Mouse (Mus musculus) megakaryocyte, adult 5-6 weeks (primary cell): ENCODE data around the gene Padi1. TPM values are rescaled to one million over a fixed set of nuclear protein-coding genes. Genes with fewer than 3 reads are reported as not detected.

Experiments
- ATAC-seq: 2 replicates; pipeline ENCODE4 v1.8.0; 2016; ENCODE audit warnings: mild to moderate bottlenecking, inconsistent platforms; ENCODE audit not compliant: poor library complexity, severe bottlenecking
- total RNA-seq, 2 experiments: library from RNA; stranded (forward) in 1 of 2; stranded (reverse) in 1 of 2; fragments of 153-499, 151-499 nt in 1 of 2; fragments of 221-1000, 200-1000 nt in 1 of 2; gene quantifications; 2 replicates each; pipeline versions ENCODE4 v1.2.3 to v1.2.4; 2015 to 2017

Gene Padi1
- total RNA-seq, 2 experiments from 2014 or later, result not detected

GRCm38 (mm10) chr4:140827237-140827636 lies 18.3 kb downstream of the Padi1 start:
- peak; percentile 21; the same call in 1 of the 2 replicates for ATAC-seq

DNA sequence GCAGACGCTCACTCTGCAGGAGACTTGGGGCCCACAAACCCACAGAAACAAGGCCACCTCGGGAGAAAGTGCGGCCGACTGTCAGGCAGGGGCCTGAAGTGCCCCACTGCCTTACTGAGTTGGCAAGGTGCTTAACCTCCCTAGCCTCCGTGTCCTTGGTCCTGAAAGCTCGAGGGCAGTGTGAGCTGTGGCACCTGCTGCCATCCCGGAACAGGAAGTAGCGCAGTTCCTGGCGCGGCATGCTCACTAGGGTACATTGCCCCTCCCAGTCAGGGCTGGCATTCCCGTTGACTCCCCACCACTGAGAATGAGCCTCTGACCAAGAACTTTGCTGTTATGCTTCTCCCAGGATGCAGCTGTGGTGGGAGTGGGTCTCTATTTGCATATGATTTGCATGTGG lies 19.6 kb downstream of the Padi1 start:
- ATAC-seq, result 0 out of 2 replicates have a peak, but pooled peaks have one; percentile 30

DNA sequence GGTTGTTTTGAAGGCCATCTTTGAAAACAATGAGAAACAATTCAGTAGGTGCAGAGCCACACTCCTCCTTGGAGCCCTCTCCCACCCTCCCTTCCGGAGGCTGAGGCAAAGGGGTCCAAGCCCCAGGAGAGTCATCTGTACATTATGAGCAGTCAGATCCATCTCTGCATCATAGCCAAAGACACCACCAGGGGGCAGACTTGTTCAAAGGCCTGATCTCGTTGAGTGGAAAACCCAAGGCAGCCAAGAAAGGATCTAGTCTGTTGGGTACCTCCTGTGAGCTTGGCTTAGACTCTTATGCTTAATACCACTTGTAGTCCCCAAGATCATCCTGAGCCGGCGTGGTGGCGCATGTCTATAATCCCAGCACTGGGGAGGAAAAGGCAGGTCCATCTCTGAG lies 23.6 kb downstream of the Padi1 start:
- ATAC-seq, result peak; percentile 49

- ATAC-seq, result no peak
Measured at GRCm38 (mm10) chr4:140817413-140817812, 28.2 kb downstream of the Padi1 start.

DNA sequence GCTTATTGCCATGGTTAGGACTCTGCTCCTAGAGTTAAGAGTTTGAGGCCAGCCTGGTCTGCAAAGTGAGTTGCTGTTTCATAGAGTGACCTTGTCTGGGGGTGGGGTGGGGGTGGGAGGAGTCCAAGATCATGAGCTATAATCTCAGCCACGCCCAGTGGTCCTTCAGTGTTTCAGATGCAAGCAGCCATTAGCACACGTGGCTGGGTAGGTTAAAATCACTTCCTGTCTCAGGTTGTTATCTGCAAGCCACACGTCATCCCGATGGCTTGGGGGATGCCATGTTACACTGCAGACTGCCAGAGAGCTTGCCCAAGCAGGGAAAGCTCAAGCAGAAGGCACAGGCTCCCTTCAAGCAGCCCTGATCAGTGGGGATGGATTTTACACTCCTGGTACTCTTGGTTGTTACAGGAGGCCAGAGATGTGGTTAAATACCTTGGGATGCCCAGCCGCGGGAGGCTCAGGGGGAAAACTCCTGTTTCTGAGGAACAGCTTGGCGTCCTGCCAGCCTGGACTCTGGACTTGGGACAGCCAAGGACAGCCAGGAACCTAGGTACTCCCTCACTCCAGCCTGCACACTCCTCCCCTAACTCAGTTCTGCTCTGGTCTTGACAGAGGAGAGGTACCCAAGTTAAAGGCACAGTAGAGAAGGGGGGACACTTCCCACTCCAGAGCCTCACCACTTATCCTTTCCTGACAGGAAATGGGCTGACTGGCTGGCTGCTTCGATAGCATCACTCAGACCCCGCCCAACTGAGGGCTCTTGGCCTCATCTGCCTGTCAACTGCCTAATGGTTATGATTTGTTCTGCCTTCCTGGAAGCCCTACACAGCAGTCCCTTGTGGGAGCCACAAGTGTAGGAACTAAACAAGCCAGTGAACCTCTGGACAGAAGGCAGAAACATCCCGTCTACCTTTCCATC lies 29.3 kb downstream of the Padi1 start:
- ATAC-seq, result no peak; the same call in 1 of the 2 replicates

GRCm38 (mm10) chr4:140815496-140815895 lies 30.1 kb downstream of the Padi1 start:
- no peak for ATAC-seq

- ATAC-seq, result peak; percentile 77
Measured at GRCm38 (mm10) chr4:140814241-140815225, 31.0 kb downstream of the Padi1 start.

- ATAC-seq, result no peak
Measured at GRCm38 (mm10) chr4:140813358-140814185, 32.0 kb downstream of the Padi1 start.

DNA sequence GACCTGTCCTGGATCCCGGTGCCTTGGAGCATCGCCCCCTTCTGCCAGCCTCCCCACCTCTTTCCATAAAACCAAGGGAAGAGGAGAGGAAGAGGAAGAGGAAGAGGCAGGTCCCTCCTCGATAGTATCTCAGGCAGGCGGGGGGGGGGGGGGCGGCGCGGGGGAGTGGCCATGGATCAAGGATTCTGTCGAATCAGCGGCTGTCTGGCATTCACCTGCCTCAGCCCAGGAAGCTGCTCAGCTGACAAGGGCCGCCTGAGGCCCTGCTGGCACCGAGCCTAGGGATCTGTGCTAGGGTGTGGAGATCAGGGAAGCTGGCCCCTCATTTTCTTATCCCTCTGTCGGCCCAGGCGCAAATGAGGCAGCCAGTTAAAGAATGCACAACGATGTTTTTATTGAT lies 33.0 kb downstream of the Padi1 start:
- ATAC-seq, result no peak

GRCm38 (mm10) chr4:140812191-140812590 lies 33.4 kb downstream of the Padi1 start:
- no peak for ATAC-seq

DNA sequence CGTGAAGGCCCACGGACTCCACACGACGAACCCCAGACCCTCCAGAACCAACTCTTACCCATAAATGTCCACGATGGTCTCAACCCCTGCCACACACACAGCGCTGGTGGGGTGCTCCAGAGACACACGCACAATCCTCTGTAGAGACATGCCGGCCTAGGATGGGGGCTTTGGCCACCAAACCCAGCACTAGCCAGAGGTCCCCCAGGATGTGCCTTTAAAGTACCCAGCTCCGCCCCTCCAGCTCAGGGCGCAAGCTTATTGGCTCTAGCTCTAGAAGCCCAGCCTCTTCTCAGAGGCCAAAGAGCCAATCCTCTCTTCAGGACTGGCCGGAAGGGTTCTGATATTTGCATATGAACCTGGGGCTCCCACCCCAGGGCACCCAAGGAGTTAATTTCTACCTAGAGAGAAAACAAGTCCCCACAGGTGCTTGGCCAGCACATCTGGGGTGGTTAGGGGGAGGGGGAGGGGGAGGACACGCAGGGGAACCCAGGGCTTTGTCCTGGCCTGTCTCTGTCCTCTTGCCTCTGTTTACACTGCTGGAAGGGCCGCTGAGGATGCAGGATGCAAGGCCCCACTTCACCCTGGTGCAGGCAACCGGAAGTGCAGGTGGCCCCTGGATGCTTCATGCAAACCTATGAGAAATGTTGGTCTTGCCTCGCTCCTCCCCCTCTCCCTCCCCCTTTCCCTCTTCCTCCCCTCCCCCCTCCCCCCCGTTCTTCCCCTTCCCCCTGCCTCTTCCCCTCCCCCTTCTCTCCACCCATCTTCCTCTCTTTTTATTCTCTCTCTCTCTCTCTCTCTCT lies 34.9 kb downstream of the Padi1 start, which contains the start of gene Padi3:
TSS of gene Padi3 (minus strand) at position 191 of the 803 bp plus-strand sequence.
- ATAC-seq, result no peak

DNA sequence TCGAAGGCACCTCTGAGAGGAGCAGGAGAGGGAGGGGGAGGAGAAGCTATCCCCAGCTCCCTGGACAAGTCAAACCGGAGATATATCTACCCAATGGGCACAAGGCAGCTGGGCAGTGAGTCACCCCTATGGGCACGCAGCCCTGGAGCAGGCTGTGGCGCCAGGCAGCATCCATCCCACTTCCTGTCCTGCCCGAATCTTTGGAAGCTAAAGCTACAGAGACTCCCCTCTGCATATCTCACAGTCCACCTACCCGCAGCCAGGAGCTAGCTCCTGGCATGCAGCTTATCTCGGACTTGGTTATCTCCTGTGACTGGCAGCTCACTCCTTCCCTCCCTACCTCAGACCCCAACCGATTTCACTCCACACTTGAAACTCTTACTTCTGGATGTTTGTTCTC lies 36.5 kb downstream of the Padi1 start:
- ATAC-seq, result no peak

- ATAC-seq, result no peak
Measured at GRCm38 (mm10) chr4:140804601-140805000, 41.0 kb downstream of the Padi1 start.

DNA sequence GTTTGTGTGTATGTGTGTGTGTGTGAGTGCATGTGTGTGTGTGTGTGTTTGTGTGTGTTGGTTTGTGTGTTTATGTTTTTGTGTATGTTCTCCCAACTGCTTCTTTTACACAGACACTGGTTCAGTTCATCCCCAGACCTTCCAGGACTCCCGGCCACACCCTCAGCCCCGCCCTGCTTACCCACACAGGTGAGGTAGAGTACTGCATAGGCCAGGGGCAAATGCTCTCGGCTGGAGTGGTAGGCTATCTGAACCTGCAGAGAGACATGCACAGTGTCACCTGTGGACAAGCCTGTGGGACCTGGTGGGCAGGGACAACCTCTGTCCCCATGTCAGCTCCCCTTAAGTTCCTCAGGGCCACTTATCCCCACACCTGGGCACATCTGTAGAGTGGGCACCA lies 44.2 kb downstream of the Padi1 start:
- ATAC-seq, result no peak

DNA sequence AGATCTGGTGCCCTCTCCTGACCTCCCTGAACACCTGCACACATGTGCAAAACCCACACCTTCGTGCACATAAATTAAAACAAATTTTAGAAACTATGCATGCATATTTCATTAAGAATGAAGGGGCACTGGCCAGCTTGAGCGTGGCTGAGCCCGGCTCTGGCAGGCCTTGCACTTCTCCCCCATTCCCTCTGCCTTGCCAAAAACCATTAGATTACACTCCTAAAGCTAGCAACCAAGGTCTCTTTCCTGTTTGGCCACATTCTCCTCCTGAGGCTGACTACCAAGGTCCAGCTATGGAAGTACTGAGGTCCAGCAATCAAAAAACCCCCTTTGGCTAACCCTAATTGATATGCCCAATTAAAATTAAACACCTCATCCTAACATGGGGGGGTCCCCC lies 48.8 kb downstream of the Padi1 start:
- ATAC-seq, result no peak

DNA sequence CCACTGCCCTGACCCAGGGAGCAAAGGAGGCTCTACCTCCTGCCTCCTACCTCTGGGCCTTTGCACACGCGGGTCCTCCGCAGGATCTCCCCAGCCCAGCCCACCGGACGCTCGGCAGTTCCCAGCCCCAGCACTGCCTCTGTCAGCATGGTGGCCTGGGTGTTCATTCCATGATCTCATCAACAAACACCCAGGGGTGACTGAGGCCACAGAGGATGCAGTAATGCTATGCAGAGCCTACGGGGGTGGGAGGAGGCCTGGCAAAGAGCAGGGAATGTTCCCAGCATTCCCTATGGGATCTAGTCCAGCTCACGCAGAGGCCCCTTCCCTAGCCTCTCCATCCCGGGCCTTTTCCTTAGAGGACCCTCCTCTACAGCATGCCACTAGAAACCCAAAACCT lies 50.9 kb downstream of the Padi1 start:
- ATAC-seq, result no peak

DNA sequence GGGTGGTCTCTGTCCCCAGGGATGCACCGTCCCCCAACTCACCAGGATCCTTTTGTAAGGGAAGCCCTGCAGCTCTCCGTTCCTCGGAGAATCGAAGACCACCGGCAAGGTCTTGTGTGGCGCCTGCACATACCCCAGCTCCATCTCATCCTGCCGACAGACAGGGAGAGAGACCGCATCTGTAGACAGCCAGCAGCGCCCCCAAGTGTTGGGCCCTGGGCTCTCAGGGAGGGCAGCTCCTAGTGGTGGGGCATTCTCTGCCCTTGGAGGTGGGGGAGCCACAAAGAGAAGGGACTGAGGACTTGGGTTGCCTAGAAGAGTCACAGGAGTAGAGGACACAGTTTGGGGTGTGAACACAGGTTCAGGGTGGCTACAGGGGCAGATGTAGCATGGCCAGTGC lies 51.8 kb downstream of the Padi1 start:
- peak; percentile 56 for ATAC-seq

GRCm38 (mm10) chr4:140792584-140792983 lies 53.0 kb downstream of the Padi1 start:
- no peak for ATAC-seq

DNA sequence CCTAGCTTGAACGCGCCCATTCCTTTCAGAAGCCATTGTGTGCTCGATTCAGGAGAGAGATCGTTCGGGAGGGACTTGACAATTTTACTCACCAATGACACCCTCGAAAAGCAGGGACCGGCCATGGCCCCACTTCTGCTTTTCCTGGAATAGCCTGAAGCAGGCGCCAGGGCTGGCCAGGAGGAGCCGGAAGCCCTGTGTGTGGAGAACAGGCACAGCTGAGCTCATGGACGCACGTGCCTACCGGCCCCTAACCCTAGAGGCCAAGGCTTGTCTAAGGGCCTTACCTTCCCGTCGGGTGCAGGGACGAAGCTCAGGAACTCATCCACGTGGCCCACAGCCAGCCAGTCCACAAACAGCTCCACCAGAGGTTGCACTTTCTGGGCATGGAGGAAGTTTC lies 54.5 kb downstream of the Padi1 start:
- no peak for ATAC-seq

DNA sequence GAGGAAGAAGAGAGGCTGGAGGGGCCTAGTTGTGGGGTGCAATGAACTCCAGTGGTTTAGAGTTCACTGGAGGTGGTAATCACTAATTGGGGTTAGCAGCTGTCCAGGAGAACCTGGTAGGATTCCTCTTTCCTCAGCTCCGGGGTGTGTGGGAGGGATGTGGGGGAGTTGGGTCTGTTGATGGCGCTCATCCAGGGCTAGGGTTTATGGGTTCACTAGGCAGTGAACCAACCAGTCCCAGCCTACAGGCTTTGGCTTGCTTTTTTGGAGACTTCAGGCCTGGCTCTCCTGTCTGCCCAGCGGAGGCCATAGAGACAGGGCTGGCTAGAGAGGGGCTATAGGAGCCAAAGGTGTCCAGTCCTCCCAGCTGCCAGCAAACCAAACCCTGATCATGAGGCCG lies 55.6 kb downstream of the Padi1 start:
- no peak for ATAC-seq
